Mouse (Mus musculus) brain, embryonic 14.5 days (tissue): ENCODE data around the gene Rbpjl.

ENCODE experiments used
- CTCF ChIP-seq: fragments of 200-500 bp; IDR thresholded peaks from 2 replicates; pipeline ENCODE4 v1.5.1; 2012; ENCODE audit warnings: inconsistent platforms, mild to moderate bottlenecking, moderate library complexity, borderline replicate concordance; ENCODE audit not compliant: insufficient read depth, insufficient read length; ENCODE audit errors: extremely low read depth
- POLR2A ChIP-seq: fragments of 200-500 bp; IDR thresholded peaks from 2 replicates; pipeline ENCODE4 v1.6.1; 2012; ENCODE audit warnings: mild to moderate bottlenecking, inconsistent platforms, borderline replicate concordance; ENCODE audit not compliant: poor library complexity, insufficient read depth, insufficient read length, severe bottlenecking; ENCODE audit errors: extremely low read depth

DNA sequence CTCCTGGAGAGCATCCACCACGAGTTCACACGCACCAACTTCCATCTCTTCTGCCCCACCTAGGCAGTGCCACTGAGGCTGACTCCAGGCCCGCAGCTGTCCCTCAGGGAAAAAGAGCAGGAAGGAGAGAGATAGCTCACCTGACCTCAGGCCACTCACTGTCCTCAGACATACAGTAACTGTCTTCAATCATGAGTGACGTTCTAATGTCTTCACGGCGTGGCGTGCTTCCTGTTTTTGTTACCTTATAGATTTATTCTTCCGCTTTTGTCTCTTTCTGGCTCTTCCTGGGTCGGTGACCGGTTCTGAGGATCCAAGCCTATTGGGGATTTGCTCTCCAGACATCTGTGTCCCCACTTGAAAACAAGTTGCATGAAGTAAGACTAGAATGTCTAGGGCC is 11.6 kb downstream of the Rbpjl start:
- TF ChIP-seq CTCF, result no peak
- TF ChIP-seq POLR2A, result no peak
